Mouse (Mus musculus) forebrain, embryonic 11.5 days (tissue): ENCODE measurements around the gene Ano1. TPM values are rescaled to one million over a fixed set of nuclear protein-coding genes. Genes with fewer than 3 reads are reported as not detected.

Experiments
- ATAC-seq: fragments of 200-750 bp; cut with Nextera tagmentation; replicated peaks from 2 replicates; pipeline ENCODE4 v1.8.0; 2017; ENCODE audit warnings: moderate TSS enrichment; ENCODE audit not compliant: low FRiP score
- DNase-seq: peaks from one replicate; pipeline ENCODE4 v3.0.0-alpha.2; 2017; ENCODE audit warnings: low spot score
- H3K27ac ChIP-seq: fragments of 300-500 bp; sonication (generic); 2 replicates; pipeline ENCODE4 v1.5.1; 2014; ENCODE audit warnings: low read depth, low read length
- H3K27me3 ChIP-seq: fragments of 300-500 bp; sonication (generic); 2 replicates; pipeline ENCODE4 v1.6.1; 2014; ENCODE audit warnings: mild to moderate bottlenecking, low read length, mixed read lengths; ENCODE audit not compliant: control insufficient read depth, insufficient read depth
- H3K36me3 ChIP-seq: fragments of 300-500 bp; sonication (generic); 2 replicates; pipeline ENCODE4 v1.6.1; 2014; ENCODE audit warnings: mild to moderate bottlenecking, low read length, moderate library complexity, mixed read lengths; ENCODE audit not compliant: control insufficient read depth, insufficient read depth
- H3K4me1 ChIP-seq: fragments of 300-500 bp; sonication (generic); replicated peaks from 2 replicates; pipeline ENCODE4 v1.6.1; 2014; ENCODE audit warnings: low read length, mixed read lengths; ENCODE audit not compliant: control insufficient read depth, insufficient read depth
- H3K4me2 ChIP-seq: fragments of 300-500 bp; sonication (generic); 2 replicates; pipeline ENCODE4 v1.6.1; 2014; ENCODE audit warnings: low read depth, mild to moderate bottlenecking, low read length, moderate library complexity, mixed read lengths; ENCODE audit not compliant: severe bottlenecking
- H3K4me3 ChIP-seq: fragments of 300-500 bp; sonication (generic); 2 replicates; pipeline ENCODE4 v1.5.1; 2014; ENCODE audit warnings: low read depth, low read length
- H3K9ac ChIP-seq: fragments of 300-500 bp; sonication (generic); 2 replicates; pipeline ENCODE4 v1.6.1; 2014; ENCODE audit warnings: low read length
- H3K9me3 ChIP-seq: fragments of 300-500 bp; sonication (generic); 2 replicates; pipeline ENCODE4 v1.6.1; 2016; ENCODE audit warnings: low read length, mixed read lengths; ENCODE audit not compliant: control insufficient read depth
- WGBS: fragments of 180-500 bp; shearing (Covaris S2); extraction: QIAGEN DNeasy Blood & Tissue Kit; methylation state at CpG from one replicate; pipeline ENCODE4 v1.1.7; 2014; 5-methylcytosine and 5-hydroxymethylcytosine counted together
- polyA plus RNA-seq: library from polyadenylated mRNA; unstranded; fragments of >200 nt; fragmentation: Nextera tagmentation; extraction: Ambion mirVana; gene quantifications from 2 replicates; pipeline ENCODE4 v1.2.1, GENCODE M21; 2014

Ano1 gene
- polyA plus RNA-seq, 1 experiment from 2014 or later, result 22.9 TPM

- Histone ChIP-seq H3K4me1 (no peaks in the 10 kb centered on the region), H3K4me3 (no peak overlapping the region), H3K9ac (no peak overlapping the region), H3K27ac (no peak overlapping the region), H3K27me3 (no peaks in the 10 kb centered on the region), H3K9me3 (peaks cover 3% of the 10 kb centered on the region; the same call in 1 of the 2 replicates), H3K36me3 (no peaks in the 10 kb centered on the region), H3K4me2 (no peak overlapping the region)
- DNase-seq (no peak), ATAC-seq (no peak)
- 85% methylated on average over 9 of the region's 9 CpGs for WGBS
Observed at GRCm38 (mm10) chr7:144697870-144698269, 53.9 kb downstream of the Ano1 start.

- H3K4me2 ChIP-seq, result no peak overlapping the region
- no peaks in the 10 kb centered on the region for H3K36me3 ChIP-seq
- no peaks in the 10 kb centered on the region for H3K4me1 ChIP-seq
- H3K4me3 ChIP-seq, result no peak overlapping the region
- peaks cover 3% of the 10 kb centered on the region; the same call in 1 of the 2 replicates for H3K9me3 ChIP-seq
- ATAC-seq (no peak), DNase-seq (no peak)
- H3K27me3 ChIP-seq, result no peaks in the 10 kb centered on the region
- no peak overlapping the region for H3K9ac ChIP-seq
- no peak overlapping the region for H3K27ac ChIP-seq
- whole genome bisulfite sequencing, result 86% methylated on average over 7 of the region's 7 CpGs
Observed at GRCm38 (mm10) chr7:144696764-144697704, 54.7 kb downstream of the Ano1 start.

- 49% methylated on average over 2 of the region's 2 CpGs for WGBS
- DNase-seq (no peak), ATAC-seq (no peak)
- Histone ChIP-seq H3K36me3 (no peaks in the 10 kb centered on the region), H3K9ac (no peak overlapping the region; the same call in 1 of the 2 replicates), H3K4me2 (no peak overlapping the region), H3K4me3 (no peak overlapping the region), H3K4me1 (no peaks in the 10 kb centered on the region; the same call in 1 of the 2 replicates), H3K9me3 (no peaks in the 10 kb centered on the region), H3K27me3 (no peaks in the 10 kb centered on the region), H3K27ac (no peak overlapping the region)
Observed at GRCm38 (mm10) chr7:144689855-144690254, 61.9 kb downstream of the Ano1 start.

- Histone ChIP-seq H3K27me3 (no peaks in the 10 kb centered on the region), H3K4me1 (peaks cover 4% of the 10 kb centered on the region), H3K36me3 (no peaks in the 10 kb centered on the region), H3K4me2 (no peak overlapping the region), H3K9ac (no peak overlapping the region), H3K9me3 (no peaks in the 10 kb centered on the region), H3K27ac (no peak overlapping the region), H3K4me3 (no peak overlapping the region)
- WGBS, result 64% methylated on average over 7 of the region's 7 CpGs
- DNase-seq (no peak), ATAC-seq (no peak)
Observed at GRCm38 (mm10) chr7:144689136-144689535, 62.6 kb downstream of the Ano1 start.

- no peak overlapping the region for H3K4me2 ChIP-seq
- H3K9ac ChIP-seq, result no peak overlapping the region
- H3K27me3 ChIP-seq, result no peaks in the 10 kb centered on the region
- 95% methylated on average over 2 of the region's 2 CpGs for WGBS
- DNase-seq, result no peak
- no peak overlapping the region for H3K27ac ChIP-seq
- no peak overlapping the region for H3K4me3 ChIP-seq
- no peaks in the 10 kb centered on the region for H3K36me3 ChIP-seq
- H3K9me3 ChIP-seq, result no peaks in the 10 kb centered on the region
- H3K4me1 ChIP-seq, result peaks cover 4% of the 10 kb centered on the region
- ATAC-seq, result no peak
Observed at GRCm38 (mm10) chr7:144687663-144688381, 64.0 kb downstream of the Ano1 start.

GRCm38 (mm10) chr7:144684947-144685346 lies 66.8 kb downstream of the Ano1 start:
- no peak overlapping the region for H3K4me2 ChIP-seq
- WGBS, result 67% methylated on average over 4 of the region's 4 CpGs
- peaks cover 4% of the 10 kb centered on the region for H3K4me1 ChIP-seq
- H3K27ac ChIP-seq, result no peak overlapping the region
- no peaks in the 10 kb centered on the region for H3K36me3 ChIP-seq
- peaks cover under 1% of the 10 kb centered on the region; the same call in 1 of the 2 replicates for H3K27me3 ChIP-seq
- no peak overlapping the region for H3K4me3 ChIP-seq
- H3K9ac ChIP-seq, result no peak overlapping the region
- no peak for ATAC-seq
- no peak for DNase-seq
- no peaks in the 10 kb centered on the region; the same call in 1 of the 2 replicates for H3K9me3 ChIP-seq

GRCm38 (mm10) chr7:144684467-144684866 lies 67.3 kb downstream of the Ano1 start:
- WGBS, result 50% methylated on average over 5 of the region's 5 CpGs
- DNase-seq (no peak), ATAC-seq (peak; percentile 73)
- Histone ChIP-seq H3K4me1 (peaks cover 6% of the 10 kb centered on the region), H3K27ac (no peak overlapping the region), H3K4me3 (no peak overlapping the region), H3K9ac (no peak overlapping the region), H3K27me3 (peaks cover 3% of the 10 kb centered on the region), H3K9me3 (no peaks in the 10 kb centered on the region; the same call in 1 of the 2 replicates), H3K4me2 (no peak overlapping the region), H3K36me3 (no peaks in the 10 kb centered on the region)

- Histone ChIP-seq H3K27me3 (peaks cover 12% of the 10 kb centered on the region), H3K27ac (no peak overlapping the region)
Observed at GRCm38 (mm10) chr7:144680096-144680495, 71.7 kb downstream of the Ano1 start.

More at GRCm38 (mm10) chr7:144680096-144680495, 71.7 kb downstream of the Ano1 start:
- H3K9ac ChIP-seq, result no peak overlapping the region
- no peaks in the 10 kb centered on the region for H3K36me3 ChIP-seq
- no peak overlapping the region for H3K4me2 ChIP-seq
- no peak overlapping the region for H3K4me3 ChIP-seq
- no peaks in the 10 kb centered on the region; the same call in 1 of the 2 replicates for H3K9me3 ChIP-seq
- ATAC-seq, result no peak
- DNase-seq, result no peak
- H3K4me1 ChIP-seq, result peaks cover 10% of the 10 kb centered on the region
- WGBS, result 86% methylated on average over 5 of the region's 5 CpGs
